Mouse (Mus musculus) CH12.LX (cell line): Measurements from ENCODE around the gene Copa. TPM values are rescaled to one million over a fixed set of nuclear protein-coding genes. Genes with fewer than 3 reads are reported as not detected.

Experiments
- DNase-seq: peaks from one replicate; pipeline ENCODE4 v3.0.0-alpha.2; 2013; ENCODE audit errors: extremely low read depth
- H3K27ac ChIP-seq: 2 replicates; pipeline ENCODE4 v1.5.1; 2012; ENCODE audit warnings: low read depth, mild to moderate bottlenecking, control low read depth, moderate library complexity; ENCODE audit not compliant: insufficient read depth
- H3K27me3 ChIP-seq: replicated peaks from 2 replicates; pipeline ENCODE3; 2012; ENCODE audit warnings: inconsistent platforms
- H3K36me3 ChIP-seq, 2 experiments: replicated peaks in 1 of 2; 2 replicates each; pipeline versions ENCODE3 to v1.6.1; 2012; ENCODE audit warnings: inconsistent platforms in 1 of 2, low read length in 1 of 2, mild to moderate bottlenecking in 1 of 2, mixed read lengths in 1 of 2, moderate library complexity in 1 of 2; ENCODE audit not compliant: control insufficient read depth in 1 of 2, insufficient read depth in 1 of 2
- H3K4me1 ChIP-seq, 2 experiments: 2 replicates each; pipeline ENCODE4 v1.6.1; 2012; ENCODE audit warnings: inconsistent platforms in 1 of 2, moderate library complexity in 1 of 2; ENCODE audit not compliant: insufficient read depth in 2 of 2, control insufficient read depth in 1 of 2
- H3K4me2 ChIP-seq: 2 replicates; pipeline ENCODE4 v1.6.1; 2012; ENCODE audit warnings: low read depth, mild to moderate bottlenecking, control low read depth; ENCODE audit not compliant: poor library complexity, insufficient read depth, severe bottlenecking
- H3K4me3 ChIP-seq, 3 experiments: fragments of 150-350 bp in 1 of 3; sonication (generic) in 1 of 3; replicated peaks in 1 of 3; 2 replicates each; pipeline versions ENCODE3 to v1.5.1; 2011 to 2012; ENCODE audit warnings: low read depth in 2 of 3, low read length in 2 of 3, mild to moderate bottlenecking in 2 of 3, moderate library complexity in 2 of 3, control low read depth in 1 of 3, improper control_type of control experiment in 1 of 3, inconsistent platforms in 1 of 3, mixed read lengths in 1 of 3; ENCODE audit not compliant: poor library complexity in 1 of 3
- H3K79me2 ChIP-seq: replicated peaks from 2 replicates; pipeline ENCODE4 v1.6.1; 2012; ENCODE audit warnings: mild to moderate bottlenecking, moderate library complexity; ENCODE audit not compliant: control insufficient read depth, poor library complexity, insufficient read depth, severe bottlenecking; ENCODE audit errors: extremely low read depth
- H3K9ac ChIP-seq: 2 replicates; pipeline ENCODE4 v1.6.1; 2012; ENCODE audit warnings: low read depth, mild to moderate bottlenecking, control low read depth, moderate library complexity; ENCODE audit not compliant: insufficient read depth
- H3K9me3 ChIP-seq: replicated peaks from 2 replicates; pipeline ENCODE3; 2012; ENCODE audit warnings: low read length, inconsistent platforms, mixed read lengths
- BHLHE40 ChIP-seq: IDR thresholded peaks from 2 replicates; pipeline ENCODE4 v1.6.1; 2011; ENCODE audit warnings: mild to moderate bottlenecking, low read depth, low read length, improper control_type of control experiment
- CTCF ChIP-seq, 2 experiments: IDR thresholded peaks in 1 of 2; conservative IDR thresholded peaks in 1 of 2; 2 replicates each; pipeline ENCODE4 v1.5.1; 2011 to 2012; ENCODE audit warnings: low read depth in 2 of 2, low read length in 2 of 2, improper control_type of control experiment in 1 of 2, inconsistent platforms in 1 of 2, mild to moderate bottlenecking in 1 of 2, moderate library complexity in 1 of 2
- E2F4 ChIP-seq: IDR thresholded peaks from 2 replicates; pipeline ENCODE4 v1.6.1; 2011; ENCODE audit warnings: low read depth, low read length, improper control_type of control experiment; ENCODE audit not compliant: insufficient replicate concordance
- IRF4 ChIP-seq: IDR thresholded peaks from 2 replicates; pipeline ENCODE4 v1.6.1; 2014; ENCODE audit warnings: low read depth, mild to moderate bottlenecking, inconsistent platforms, low read length, improper control_type of control experiment
- MAZ ChIP-seq: IDR thresholded peaks from 2 replicates; pipeline ENCODE4 v1.6.1; 2012; ENCODE audit warnings: low read depth, mild to moderate bottlenecking, inconsistent platforms, low read length, improper control_type of control experiment, moderate library complexity
- RCOR1 ChIP-seq: conservative IDR thresholded peaks from 2 replicates; pipeline ENCODE4 v1.6.1; 2012; ENCODE audit warnings: low read depth, mild to moderate bottlenecking, inconsistent platforms, low read length, improper control_type of control experiment
- TBP ChIP-seq: conservative IDR thresholded peaks from 2 replicates; pipeline ENCODE4 v1.6.1; 2011; ENCODE audit warnings: low read depth, low read length, improper control_type of control experiment
- USF2 ChIP-seq: conservative IDR thresholded peaks from 2 replicates; pipeline ENCODE4 v1.6.1; 2011; ENCODE audit warnings: low read depth, low read length, improper control_type of control experiment
- dilution Hi-C: fragments of 300-500 bp; cut with MboI; formaldehyde crosslinking; loops from 2 replicates; pipeline ENCODE4 v1.14.3; 2020; ENCODE audit warnings: low sequenced_read_pairs; ENCODE audit not compliant: extremely low pct_unique_long_range_greater_than_20kb, extremely low pct_ligation_motif_present
- in situ Hi-C: fragments of 300-500 bp; cut with MboI; formaldehyde crosslinking; loops from 3 replicates; pipeline ENCODE4 v1.14.3; 2019; ENCODE audit warnings: low sequenced_read_pairs, low pct_ligation_motif_present, low pct_unique_long_range_greater_than_20kb, mixed read lengths
- polyA plus RNA-seq: library from polyadenylated mRNA; unstranded; fragments of >175 nt; gene quantifications from 2 replicates; pipeline ENCODE4 v1.2.1, GENCODE M21; 2012; ENCODE audit warnings: low read depth; ENCODE audit not compliant: insufficient read length
- total RNA-seq, 2 experiments: library from RNA; depleted of rRNA; stranded (reverse); fragments of 300-350 nt in 1 of 2; fragments of >200 nt in 1 of 2; gene quantifications; 2 replicates each; pipeline ENCODE4 v1.2.3; 2012 to 2014

Copa gene
- total and polyA plus RNA-seq, 3 experiments: 157 to 165 (median 158) TPM

DNA sequence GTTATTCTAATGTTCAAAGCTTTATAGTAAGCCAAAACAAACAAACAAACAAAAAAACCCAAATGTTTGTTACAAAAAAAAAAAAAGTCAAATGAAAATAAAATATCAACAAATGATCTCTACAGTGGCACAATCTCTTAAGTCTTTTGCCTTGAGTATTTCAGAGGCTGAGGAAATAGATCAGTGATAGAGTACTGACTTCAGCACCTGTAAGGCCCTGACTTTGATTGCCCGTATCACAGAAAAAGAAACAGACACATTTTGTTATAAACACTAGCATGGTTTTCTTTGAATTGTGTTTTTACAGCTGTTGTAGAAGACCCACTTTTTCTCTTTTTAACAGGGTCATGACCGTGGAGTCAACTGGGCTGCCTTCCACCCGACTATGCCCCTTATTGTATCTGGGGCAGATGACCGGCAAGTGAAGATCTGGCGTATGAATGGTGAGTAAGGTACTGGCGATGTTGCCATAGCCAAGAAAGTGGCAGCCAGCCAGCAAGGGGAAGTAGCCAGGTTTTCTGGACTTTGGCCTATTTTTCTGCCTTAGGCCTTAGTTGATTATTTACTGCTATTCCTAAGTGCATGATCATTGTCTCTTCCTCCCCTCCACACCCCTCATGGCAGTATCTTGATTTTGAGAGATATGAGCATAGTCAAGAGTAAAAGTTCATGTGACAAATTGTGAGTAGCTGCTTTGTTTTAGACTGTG lies 17.1 kb downstream of the Copa start:
- Histone ChIP-seq H3K9me3 (no peaks in the 10 kb centered on the region), H3K36me3 (peaks cover 59 to 86% of the 10 kb centered on the region in 2 experiments), H3K4me2 (no peak overlapping the region), H3K27me3 (no peaks in the 10 kb centered on the region), H3K9ac (no peak overlapping the region), H3K27ac (no peak overlapping the region), H3K4me3 (no peak overlapping the region), H3K79me2 (no peaks in the 10 kb centered on the region), H3K4me1 (no peaks in the 10 kb centered on the region)
- in situ Hi-C loops: no loop called here
- dilution Hi-C loops: no loop called here
- DNase-seq: no peak
- TF ChIP-seq USF2 (no peak), E2F4 (no peak), TBP (no peak), RCOR1 (no peak)

GRCm38 (mm10) chr1:172103619-172104018 lies 21.3 kb downstream of the Copa start:
- Histone ChIP-seq H3K9me3 (no peaks in the 10 kb centered on the region), H3K27ac (no peak overlapping the region), H3K4me2 (no peak overlapping the region), H3K27me3 (no peaks in the 10 kb centered on the region), H3K36me3 (peaks cover 76 to 94% of the 10 kb centered on the region in 2 experiments), H3K4me1 (no peaks in the 10 kb centered on the region), H3K79me2 (no peaks in the 10 kb centered on the region), H3K4me3 (no peak overlapping the region), H3K9ac (no peak overlapping the region)
- DNase-seq: no peak
- TF ChIP-seq IRF4 (no peak), BHLHE40 (no peak), MAZ (no peak)
- dilution Hi-C loops: no loop called here
- in situ Hi-C loops: no loop called here

- Histone ChIP-seq H3K9ac (no peak overlapping the region), H3K4me3 (no peak overlapping the region), H3K9me3 (no peaks in the 10 kb centered on the region), H3K36me3 (peaks cover 79 to 94% of the 10 kb centered on the region in 2 experiments), H3K4me2 (no peak overlapping the region), H3K4me1 (no peaks in the 10 kb centered on the region), H3K27me3 (no peaks in the 10 kb centered on the region), H3K79me2 (no peaks in the 10 kb centered on the region), H3K27ac (no peak overlapping the region)
- dilution Hi-C loops (no loop called here), in situ Hi-C loops (no loop called here)
- no peak for DNase-seq
- TF ChIP-seq CTCF (conservative IDR thresholded peaks at IDR 0.05 in 1 of 2, IDR thresholded peaks at IDR 0.05 in 1 of 2; ENCODE audit: low read depth in 2 of 2, low read length in 2 of 2) (peak in 1 of 2 experiments; percentile 26; a peak in 1 of 4 replicates), RCOR1 (no peak)
Observed at GRCm38 (mm10) chr1:172105101-172105500, 22.8 kb downstream of the Copa start.
